Mouse (Mus musculus) forebrain, embryonic 12.5 days (tissue): ENCODE results near the gene Olfr152. TPM values are rescaled to one million over a fixed set of nuclear protein-coding genes. Genes with fewer than 3 reads are reported as not detected.

Experiments used
- ATAC-seq: fragments of 200-750 bp; cut with Nextera tagmentation; 2 replicates; pipeline ENCODE4 v1.8.0; 2017; ENCODE audit warnings: moderate TSS enrichment; ENCODE audit not compliant: low FRiP score
- H3K27ac ChIP-seq: fragments of 300-500 bp; sonication (generic); 2 replicates; pipeline ENCODE4 v1.5.1; 2016; ENCODE audit warnings: mild to moderate bottlenecking
- H3K27me3 ChIP-seq: fragments of 300-500 bp; sonication (generic); 2 replicates; pipeline ENCODE4 v1.6.1; 2016; ENCODE audit warnings: mild to moderate bottlenecking
- H3K36me3 ChIP-seq: fragments of 300-500 bp; sonication (generic); replicated peaks from 2 replicates; pipeline ENCODE4 v1.6.1; 2016; ENCODE audit warnings: mild to moderate bottlenecking
- H3K4me1 ChIP-seq: fragments of 300-500 bp; sonication (generic); 2 replicates; pipeline ENCODE4 v1.6.1; 2016
- H3K4me2 ChIP-seq: fragments of 300-500 bp; sonication (generic); 2 replicates; pipeline ENCODE4 v1.6.1; 2016; ENCODE audit warnings: mild to moderate bottlenecking, moderate library complexity
- H3K4me3 ChIP-seq: fragments of 300-500 bp; sonication (generic); replicated peaks from 2 replicates; pipeline ENCODE4 v1.5.1; 2016; ENCODE audit warnings: mild to moderate bottlenecking
- H3K9ac ChIP-seq: fragments of 300-500 bp; sonication (generic); 2 replicates; pipeline ENCODE4 v1.6.1; 2016; ENCODE audit warnings: mild to moderate bottlenecking
- H3K9me3 ChIP-seq: fragments of 300-500 bp; sonication (generic); 2 replicates; pipeline ENCODE4 v1.6.1; 2016
- WGBS: fragments of 180-500 bp; shearing (Covaris S2); methylation state at CpG from one replicate; pipeline ENCODE4 v1.1.7; 2016; 5-methylcytosine and 5-hydroxymethylcytosine counted together
- polyA plus RNA-seq: library from polyadenylated mRNA; unstranded; fragments of >200 nt; fragmentation: Nextera tagmentation; extraction: Ambion mirVana; gene quantifications from 2 replicates; pipeline ENCODE4 v1.2.1, GENCODE M21; 2016

Olfr152 gene
- polyA plus RNA-seq: not detected in 2 replicates

GRCm38 (mm10) chr2:87779183-87779582 is at the start of gene Olfr152:
Olfr152 (plus strand) TSS chr2:87779483.
- no peak for ATAC-seq

GRCm38 (mm10) chr2:87739878-87740277 is 39.4 kb upstream of the Olfr152 start, which contains the start of gene Olfr1138:
Olfr1138 (minus strand) TSS chr2:87739978.
- H3K27me3 ChIP-seq: no peaks in the 10 kb centered on the region
- no peak for ATAC-seq
- H3K9ac ChIP-seq: no peak within 1 kb of the TSS
- H3K4me1 ChIP-seq: no peaks in the 10 kb centered on the region
- no peak within 1 kb of the TSS for H3K4me2 ChIP-seq
- H3K36me3 ChIP-seq: no peaks in the 10 kb centered on the region
- no peaks in the 10 kb centered on the region for H3K9me3 ChIP-seq
- 86% methylated on average over 1 of the region's 1 CpGs for WGBS
- H3K27ac ChIP-seq: no peak within 1 kb of the TSS
- no peak within 1 kb of the TSS for H3K4me3 ChIP-seq

More at GRCm38 (mm10) chr2:87779183-87779582, at the start of gene Olfr152:
- Histone ChIP-seq H3K4me2 (no peak within 1 kb of the TSS), H3K4me1 (no peaks in the 10 kb centered on the region), H3K27ac (no peak within 1 kb of the TSS), H3K36me3 (no peaks in the 10 kb centered on the region), H3K27me3 (no peaks in the 10 kb centered on the region), H3K4me3 (no peak within 1 kb of the TSS), H3K9ac (no peak within 1 kb of the TSS), H3K9me3 (no peaks in the 10 kb centered on the region)
- 80% methylated on average over 4 of the region's 4 CpGs for WGBS

- Histone ChIP-seq H3K9ac (no peak within 1 kb of the TSS), H3K4me1 (no peaks in the 10 kb centered on the region), H3K27me3 (no peaks in the 10 kb centered on the region), H3K4me3 (no peak within 1 kb of the TSS), H3K4me2 (no peak within 1 kb of the TSS), H3K36me3 (no peaks in the 10 kb centered on the region), H3K27ac (no peak within 1 kb of the TSS), H3K9me3 (no peaks in the 10 kb centered on the region)
- 84% methylated on average over 3 of the region's 3 CpGs for WGBS
- no peak for ATAC-seq
Measured at GRCm38 (mm10) chr2:87743452-87743851, 35.8 kb upstream of the Olfr152 start, which contains the start of gene Olfr1140. Olfr1140 (plus strand) TSS chr2:87743752.

GRCm38 (mm10) chr2:87753891-87754290 is 25.4 kb upstream of the Olfr152 start, which contains the start of gene Olfr1141:
Olfr1141 (minus strand) TSS chr2:87753991.
- no peak within 1 kb of the TSS for H3K4me2 ChIP-seq
- no peak within 1 kb of the TSS for H3K9ac ChIP-seq
- no peak for ATAC-seq
- no peaks in the 10 kb centered on the region for H3K36me3 ChIP-seq
- H3K27ac ChIP-seq: no peak within 1 kb of the TSS
- H3K9me3 ChIP-seq: no peaks in the 10 kb centered on the region
- H3K4me1 ChIP-seq: no peaks in the 10 kb centered on the region
- no peak within 1 kb of the TSS for H3K4me3 ChIP-seq
- 88% methylated on average over 1 of the region's 1 CpGs for WGBS
- no peaks in the 10 kb centered on the region for H3K27me3 ChIP-seq

GRCm38 (mm10) chr2:87776143-87776542 is 3.1 kb upstream of the Olfr152 start:
- 66% methylated on average over 1 of the region's 1 CpGs for WGBS
- H3K9ac ChIP-seq: no peak overlapping the region
- H3K27ac ChIP-seq: no peak overlapping the region
- no peaks in the 10 kb centered on the region for H3K36me3 ChIP-seq
- no peak overlapping the region for H3K4me3 ChIP-seq
- no peak overlapping the region for H3K4me2 ChIP-seq
- H3K27me3 ChIP-seq: no peaks in the 10 kb centered on the region
- no peaks in the 10 kb centered on the region for H3K9me3 ChIP-seq
- no peaks in the 10 kb centered on the region for H3K4me1 ChIP-seq
- ATAC-seq: no peak

GRCm38 (mm10) chr2:87800292-87800691 is 21.0 kb downstream of the Olfr152 start, which contains the start of gene Olfr1143:
Olfr1143 (plus strand) TSS chr2:87800592.
- H3K27me3 ChIP-seq: no peaks in the 10 kb centered on the region
- no peaks in the 10 kb centered on the region for H3K9me3 ChIP-seq
- H3K4me3 ChIP-seq: no peak within 1 kb of the TSS
- no peaks in the 10 kb centered on the region for H3K4me1 ChIP-seq
- no peak within 1 kb of the TSS for H3K9ac ChIP-seq
- H3K27ac ChIP-seq: no peak within 1 kb of the TSS
- no peaks in the 10 kb centered on the region for H3K36me3 ChIP-seq
- H3K4me2 ChIP-seq: no peak within 1 kb of the TSS
- ATAC-seq: no peak

- H3K4me3 ChIP-seq: no peak within 1 kb of the TSS
- no peaks in the 10 kb centered on the region for H3K9me3 ChIP-seq
- no peaks in the 10 kb centered on the region for H3K4me1 ChIP-seq
- WGBS: 74% methylated on average over 1 of the region's 1 CpGs
- no peak for ATAC-seq
- H3K27ac ChIP-seq: no peak within 1 kb of the TSS
- H3K9ac ChIP-seq: no peak within 1 kb of the TSS
- H3K4me2 ChIP-seq: no peak within 1 kb of the TSS
- no peaks in the 10 kb centered on the region for H3K27me3 ChIP-seq
- no peaks in the 10 kb centered on the region for H3K36me3 ChIP-seq
Measured at GRCm38 (mm10) chr2:87809522-87809921, 30.2 kb downstream of the Olfr152 start, which contains the start of gene Olfr1145. Olfr1145 (plus strand) TSS chr2:87809822.

- no peak within 1 kb of the TSS for H3K27ac ChIP-seq
- H3K36me3 ChIP-seq: no peaks in the 10 kb centered on the region
- ATAC-seq: no peak
- no peak within 1 kb of the TSS for H3K4me3 ChIP-seq
- no peaks in the 10 kb centered on the region for H3K27me3 ChIP-seq
- H3K9ac ChIP-seq: no peak within 1 kb of the TSS
- 96% methylated on average over 1 of the region's 1 CpGs for WGBS
- no peaks in the 10 kb centered on the region for H3K9me3 ChIP-seq
- H3K4me2 ChIP-seq: no peak within 1 kb of the TSS
- no peaks in the 10 kb centered on the region for H3K4me1 ChIP-seq
Measured at GRCm38 (mm10) chr2:87830233-87830632, 51.0 kb downstream of the Olfr152 start, which contains the start of gene Olfr1148. Olfr1148 (plus strand) TSS chr2:87830533.

Other genes starting within 250 kb of the Olfr152 start
- not detected in 2 replicates for gene Olfr153, start 247.7 kb upstream of the Olfr152 start, polyA plus RNA-seq
- not detected in 2 replicates for gene Olfr1128, start 233.9 kb upstream of the Olfr152 start, polyA plus RNA-seq
- gene Olfr1129, start 205.6 kb upstream of the Olfr152 start, polyA plus RNA-seq: not detected in 2 replicates
- not detected in 2 replicates for gene Olfr1130, start 173.3 kb upstream of the Olfr152 start, polyA plus RNA-seq
- not detected in 2 replicates for gene Olfr1131, start 152.4 kb upstream of the Olfr152 start, polyA plus RNA-seq
- gene Olfr1132, start 141.9 kb upstream of the Olfr152 start, polyA plus RNA-seq: not detected in 2 replicates
- gene Olfr1133, start 132.1 kb upstream of the Olfr152 start, polyA plus RNA-seq: not detected in 2 replicates
- gene Olfr1134, start 121.0 kb upstream of the Olfr152 start, polyA plus RNA-seq: not detected in 2 replicates
- not detected in 2 replicates for gene Olfr1135, start 105.8 kb upstream of the Olfr152 start, polyA plus RNA-seq
- gene Olfr1136, start 85.5 kb upstream of the Olfr152 start, polyA plus RNA-seq: not detected in 2 replicates
- not detected in 2 replicates for gene Olfr1137, start 66.3 kb upstream of the Olfr152 start, polyA plus RNA-seq
- not detected in 2 replicates for gene Olfr1138, start 39.5 kb upstream of the Olfr152 start, polyA plus RNA-seq
- gene Olfr1140, start 35.7 kb upstream of the Olfr152 start, polyA plus RNA-seq: not detected in 2 replicates
- not detected in 2 replicates for gene Olfr1141, start 25.5 kb upstream of the Olfr152 start, polyA plus RNA-seq
- gene Olfr1143, start 21.1 kb downstream of the Olfr152 start, polyA plus RNA-seq: not detected in 2 replicates
- gene Olfr1145, start 30.3 kb downstream of the Olfr152 start, polyA plus RNA-seq: not detected in 2 replicates
- gene Olfr1148, start 51.0 kb downstream of the Olfr152 start, polyA plus RNA-seq: not detected in 2 replicates
- gene Olfr1150-ps1, start 64.5 kb downstream of the Olfr152 start, polyA plus RNA-seq: not detected in 2 replicates
- gene Olfr1151, start 76.4 kb downstream of the Olfr152 start, polyA plus RNA-seq: not detected in 2 replicates
- gene Olfr1152, start 87.0 kb downstream of the Olfr152 start, polyA plus RNA-seq: not detected in 2 replicates
- gene Olfr1153, start 115.5 kb downstream of the Olfr152 start, polyA plus RNA-seq: not detected in 2 replicates
- not detected in 2 replicates for gene Olfr1154, start 125.7 kb downstream of the Olfr152 start, polyA plus RNA-seq
- not detected in 2 replicates for gene Olfr1155, start 165.7 kb downstream of the Olfr152 start, polyA plus RNA-seq
- not detected in 2 replicates for gene Olfr1156, start 173.6 kb downstream of the Olfr152 start, polyA plus RNA-seq
- gene Olfr1157, start 188.8 kb downstream of the Olfr152 start, polyA plus RNA-seq: not detected in 2 replicates
- not detected in 2 replicates for gene Olfr74, start 195.2 kb downstream of the Olfr152 start, polyA plus RNA-seq
- not detected in 2 replicates for gene Olfr1158, start 210.6 kb downstream of the Olfr152 start, polyA plus RNA-seq
- gene Olfr1160, start 228.8 kb downstream of the Olfr152 start, polyA plus RNA-seq: not detected in 2 replicates
- gene Olfr1161, start 243.3 kb downstream of the Olfr152 start, polyA plus RNA-seq: not detected in 2 replicates